Mouse (Mus musculus) G1E-ER4 (cell line): Measurements from ENCODE around the gene Spop. TPM values are rescaled to one million over a fixed set of nuclear protein-coding genes. Genes with fewer than 3 reads are reported as not detected.

Source experiments
- GATA1 ChIP-seq: IDR thresholded peaks from one replicate; pipeline ENCODE4 v1.8.0; 2012; ENCODE audit warnings: low read length, inconsistent platforms
- polyA plus RNA-seq: library from polyadenylated mRNA; stranded (reverse); fragments of >175 nt; gene quantifications from 2 replicates; pipeline ENCODE4 v1.2.3, GENCODE M21; 2012

The Spop gene
- polyA plus RNA-seq, 1 experiment: 40.0 TPM

- no peak for TF ChIP-seq GATA1
These were observed 101.8 kb downstream of the Spop start for GRCm38 (mm10) chr11:95515376-95516323.

DNA sequence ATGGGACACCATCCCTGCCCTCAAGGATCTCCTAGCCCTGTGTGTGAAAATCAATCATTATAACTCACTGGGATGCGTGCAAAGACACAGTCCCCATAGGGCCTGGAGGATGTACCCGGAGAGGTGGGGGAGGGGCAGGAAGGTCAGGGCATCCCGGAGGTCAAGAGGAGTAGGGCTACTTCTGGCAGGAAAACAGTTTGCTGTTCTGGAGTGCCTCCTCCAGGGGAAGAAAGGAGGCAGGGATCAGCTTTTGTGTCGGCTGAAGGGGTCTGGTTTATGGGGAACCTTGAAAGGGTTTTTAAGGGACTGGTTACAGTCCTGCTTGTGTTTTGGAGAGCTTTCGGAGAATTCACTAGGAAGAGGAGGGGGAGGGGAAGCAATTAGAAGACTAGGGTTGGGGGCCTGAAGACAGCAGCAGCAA, 102.6 kb downstream of the Spop start:
- TF ChIP-seq GATA1: no peak

- no peak for TF ChIP-seq GATA1
These were observed 103.3 kb downstream of the Spop start for GRCm38 (mm10) chr11:95517162-95517561.

DNA sequence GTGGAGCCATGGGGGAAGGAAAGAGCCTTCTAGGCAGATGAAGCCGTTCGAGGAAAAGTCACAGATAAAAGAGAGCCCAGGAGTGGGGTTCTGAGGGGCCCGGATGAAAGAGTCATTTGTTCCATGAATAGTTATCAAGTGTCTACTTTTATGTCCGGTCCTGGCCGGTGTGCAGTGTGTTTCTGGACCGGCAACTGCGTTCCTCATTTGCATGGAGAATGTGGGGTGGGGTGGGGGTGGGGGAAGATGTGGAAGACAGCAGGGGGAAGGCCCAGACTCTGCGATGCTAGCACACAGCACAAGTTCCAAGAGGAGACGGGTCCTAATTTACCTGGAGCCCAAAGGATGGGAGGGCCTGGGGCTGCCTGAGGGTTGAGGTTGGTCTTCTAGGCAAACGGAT, 105.4 kb downstream of the Spop start:
- TF ChIP-seq GATA1: no peak

- no peak for TF ChIP-seq GATA1
These were observed 106.1 kb downstream of the Spop start for GRCm38 (mm10) chr11:95519996-95520395.

DNA sequence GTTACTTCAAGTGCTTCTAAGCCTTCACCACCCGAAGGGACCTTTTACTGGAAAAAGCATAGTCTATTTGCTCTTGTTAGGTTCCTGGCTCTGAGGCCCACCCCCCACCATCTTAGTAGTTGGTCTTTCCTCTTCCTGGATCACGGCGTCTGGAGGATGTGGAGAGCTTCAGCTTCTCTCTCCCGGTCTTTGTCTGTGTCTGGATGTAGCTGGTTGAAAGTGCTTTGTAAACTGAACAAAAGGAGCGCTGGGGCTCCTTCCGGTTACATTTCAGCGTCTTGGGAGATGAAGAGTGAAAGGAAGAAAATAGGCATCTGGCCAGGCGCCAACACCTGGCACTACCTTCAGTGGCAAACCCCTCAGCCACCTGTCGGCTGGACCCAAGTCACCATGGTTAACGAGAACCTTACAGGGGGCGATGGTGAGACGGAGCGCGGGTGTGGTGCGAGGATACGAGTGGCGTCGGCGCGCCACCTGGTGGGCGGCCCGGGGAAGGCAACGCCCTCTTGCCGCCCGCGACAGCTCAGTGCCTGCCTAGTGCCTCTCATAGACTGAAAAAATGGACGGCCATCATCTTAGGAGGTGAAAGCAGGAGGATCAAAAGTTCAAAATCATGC, 106.7 kb downstream of the Spop start:
- no peak for TF ChIP-seq GATA1

- TF ChIP-seq GATA1: no peak
These were observed 107.7 kb downstream of the Spop start for GRCm38 (mm10) chr11:95521563-95521962.

DNA sequence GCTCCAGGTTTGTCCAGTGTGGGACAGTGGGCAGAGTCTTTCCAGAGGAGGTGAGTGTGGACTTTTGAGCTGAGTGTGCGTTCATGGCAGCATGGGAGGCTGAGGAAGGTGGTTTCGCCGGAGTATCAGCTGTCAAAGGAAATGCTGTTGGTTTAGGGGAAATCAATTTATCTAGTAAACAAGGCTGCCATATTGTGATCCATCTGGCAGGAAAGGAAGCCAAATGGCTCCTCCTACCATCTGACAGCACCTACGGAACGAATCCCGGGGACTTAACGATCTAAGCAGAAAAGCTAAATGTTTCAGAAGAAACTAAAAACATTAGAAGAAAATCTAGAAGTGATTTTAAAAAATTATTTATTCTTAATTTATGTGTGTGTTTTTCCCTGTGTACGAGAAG, 113.4 kb downstream of the Spop start:
- TF ChIP-seq GATA1: no peak

DNA sequence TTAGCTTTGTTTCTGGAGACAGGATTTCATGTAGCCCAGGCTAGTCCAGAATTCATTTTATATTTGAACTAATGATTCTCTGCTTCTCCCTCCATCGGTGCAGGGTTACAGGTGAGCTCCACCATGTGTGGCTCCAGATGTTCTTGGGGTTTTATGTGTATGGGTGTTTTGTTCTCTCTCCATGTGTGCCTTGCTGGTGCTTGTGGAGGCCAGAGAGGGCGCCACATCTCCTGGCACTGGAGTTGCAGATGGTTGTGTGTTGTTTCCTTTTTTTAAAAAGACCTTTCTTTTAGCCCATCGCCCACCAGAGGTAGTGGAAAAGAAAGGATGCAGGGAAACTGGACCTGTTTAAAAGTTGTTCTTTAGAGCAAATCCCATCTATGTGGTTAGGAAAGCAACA, 114.4 kb downstream of the Spop start:
- TF ChIP-seq GATA1: no peak

DNA sequence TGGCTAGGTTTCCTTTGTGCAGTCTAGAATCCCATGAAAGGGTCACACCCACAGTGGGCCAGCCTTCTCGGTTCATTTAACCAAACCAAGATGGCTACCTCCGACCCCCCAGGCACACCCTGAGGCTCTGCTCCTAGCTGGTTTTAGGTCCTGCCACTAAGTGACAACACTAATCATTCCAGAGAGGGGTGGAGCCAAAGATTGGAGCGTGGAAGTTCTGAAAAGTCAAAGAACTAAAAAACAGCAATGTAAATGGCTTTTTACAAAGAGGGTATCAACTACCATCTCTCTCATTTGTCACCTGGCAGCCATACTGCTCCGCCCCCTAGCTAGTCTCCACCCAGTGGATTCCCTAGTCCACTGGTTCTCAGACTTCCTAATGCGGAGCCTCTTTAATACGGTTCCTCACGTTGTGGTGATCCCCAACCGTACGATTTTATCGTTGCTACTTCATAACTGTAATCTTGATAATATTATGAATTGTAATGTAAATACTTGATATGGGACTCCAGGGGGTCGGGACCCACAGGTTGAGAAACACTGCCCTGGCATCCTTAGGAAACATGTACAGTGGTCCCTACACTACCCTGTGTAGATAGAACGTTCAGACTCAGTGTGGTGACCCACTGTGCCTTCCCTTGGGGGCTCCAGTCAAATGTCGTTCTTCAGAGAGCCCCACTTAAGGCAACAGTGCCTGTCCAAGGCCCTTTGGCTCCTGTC, 118.6 kb downstream of the Spop start:
- TF ChIP-seq GATA1: no peak

DNA sequence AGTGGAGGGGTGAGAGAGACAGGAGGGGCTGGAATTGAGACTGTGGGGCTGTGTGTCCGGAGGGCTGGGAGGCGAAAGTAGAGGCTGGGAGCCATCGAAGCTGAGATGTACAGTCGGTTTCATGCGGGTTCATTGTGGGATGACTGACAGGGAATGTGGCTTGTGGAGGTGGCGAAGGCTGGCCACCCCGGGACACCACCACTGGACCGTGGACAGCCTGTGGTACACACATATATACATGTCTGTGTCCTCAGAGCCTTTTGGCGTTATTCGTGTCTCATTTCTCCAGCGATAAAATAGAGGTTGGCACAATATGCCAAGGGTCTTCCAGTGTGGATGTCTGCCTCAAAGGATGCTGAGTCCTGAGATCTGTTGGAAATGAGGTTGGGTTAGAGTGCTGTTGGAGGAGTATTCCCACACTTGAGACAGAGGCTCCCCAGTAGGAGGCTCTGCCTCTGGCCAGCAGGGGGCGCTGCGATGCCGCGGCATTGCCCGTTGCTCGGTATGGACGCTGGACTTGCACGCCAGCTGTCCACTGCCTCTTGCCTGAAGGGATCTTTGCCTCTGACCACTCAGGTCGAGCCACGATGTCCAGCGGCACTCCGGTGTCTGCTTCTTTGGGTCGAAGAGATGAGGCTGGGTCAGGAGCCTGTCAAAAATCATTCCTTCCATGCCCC, 119.7 kb downstream of the Spop start:
- TF ChIP-seq GATA1: no peak

DNA sequence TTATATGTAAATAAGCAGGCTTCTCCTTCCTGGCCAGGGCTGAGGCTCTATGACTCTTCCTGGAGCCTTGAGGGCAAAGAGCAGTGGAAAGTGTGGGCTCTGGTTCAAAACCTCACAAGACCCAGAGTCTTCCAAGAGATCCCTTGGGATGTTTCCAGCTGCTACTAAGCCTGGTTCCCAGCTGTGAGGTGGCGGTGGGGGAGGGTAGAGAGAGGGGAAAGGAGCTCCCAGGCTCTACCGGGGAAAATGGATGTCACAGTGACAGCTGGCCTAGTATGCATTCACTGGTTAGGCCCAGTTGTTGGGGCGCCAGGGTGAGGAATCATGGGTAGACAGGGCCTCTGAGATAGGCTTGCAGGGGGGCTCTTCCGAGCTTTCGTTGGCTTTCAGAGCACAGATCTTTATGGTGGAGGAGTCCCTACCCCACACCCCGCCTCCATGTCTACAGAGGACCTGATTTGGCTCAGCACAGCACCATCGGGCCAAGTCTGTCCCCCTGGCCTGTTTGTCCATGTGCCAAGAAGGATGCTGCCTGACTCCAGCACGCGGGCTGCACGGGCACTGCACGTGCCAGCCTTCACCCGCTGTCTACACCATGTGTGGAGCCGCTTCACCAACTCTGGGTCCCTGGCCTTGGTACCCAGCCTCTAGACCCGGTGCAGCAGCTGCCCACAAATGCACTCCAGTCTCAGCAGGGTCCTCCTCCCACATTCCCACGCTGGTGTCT, 124.7 kb downstream of the Spop start:
- no peak for TF ChIP-seq GATA1

GRCm38 (mm10) chr11:95540637-95541385, 126.9 kb downstream of the Spop start:
- no peak for TF ChIP-seq GATA1

Other genes starting within 250 kb of the Spop start
- not detected in 2 replicates for gene Tac4, start 152.6 kb upstream of the Spop start, polyA plus RNA-seq
- gene Kat7, start 103.8 kb upstream of the Spop start, polyA plus RNA-seq: 32.2 and 37.6 TPM in 2 replicates
- gene Fam117a, start 77.1 kb upstream of the Spop start, polyA plus RNA-seq: 111 and 135 TPM in 2 replicates
- 4.6 and 5.7 TPM in 2 replicates for gene Slc35b1, start 29.4 kb upstream of the Spop start, polyA plus RNA-seq
- not detected in 2 replicates for gene Nxph3, start 100.5 kb downstream of the Spop start, polyA plus RNA-seq
- not detected in 2 replicates for gene Ngfr, start 173.7 kb downstream of the Spop start, polyA plus RNA-seq